Mouse (Mus musculus) liver, postnatal 0 days (tissue): ENCODE data around the gene Timm22.

Source experiments
- CTCF ChIP-seq: sonication (generic); IDR thresholded peaks from 2 replicates; pipeline ENCODE4 v1.5.1; 2016; ENCODE audit warnings: antibody characterized with exemption, low read depth
- EP300 ChIP-seq: IDR thresholded peaks from 2 replicates; pipeline ENCODE4 v1.6.1; 2016; ENCODE audit warnings: antibody characterized with exemption, low read depth, mild to moderate bottlenecking

- TF ChIP-seq CTCF (no peak), EP300 (no peak)
Measured at GRCm38 (mm10) chr11:76429966-76430631, 23.3 kb downstream of the Timm22 start.
